Mouse (Mus musculus): ENCODE measurements around the gene Olfr644. TPM values are rescaled to one million over a fixed set of nuclear protein-coding genes. Genes with fewer than 3 reads are reported as not detected.

Olfr644 gene
- polyA plus RNA-seq, 1 experiment from 2014 or later, result not detected

DNA sequence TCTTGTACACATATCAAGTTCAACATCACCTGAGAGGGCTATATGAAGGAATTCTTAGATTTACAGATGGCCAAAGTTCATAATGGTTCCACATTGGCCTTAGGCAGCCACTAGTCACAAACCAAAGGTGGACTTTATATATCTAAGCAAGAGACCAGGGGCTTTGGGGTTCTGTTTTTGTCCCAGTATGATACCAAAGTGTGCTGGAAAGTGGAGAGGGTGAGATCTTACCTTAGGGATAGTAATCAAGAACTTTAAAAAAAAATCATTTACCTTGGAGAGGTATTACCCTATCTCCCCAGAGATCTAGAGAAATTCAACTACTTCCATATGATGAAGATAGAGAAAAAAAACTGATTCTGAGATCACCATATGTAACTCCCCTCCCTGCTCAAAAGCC lies 54.5 kb downstream of the Olfr644 start, which contains the start of gene Olfr639:
Gene Olfr639 (minus strand): TSS at position 101 of the 400 bp plus-strand sequence.
- Histone ChIP-seq H3K4me3 (ENCODE audit: low read depth, low read length) (no peak within 1 kb of the TSS), H3K9ac (ENCODE audit: low read depth, low read length) (no peak within 1 kb of the TSS), H3K9me3 (ENCODE audit: control insufficient read depth) (no peaks in the 10 kb centered on the region), H3K4me2 (replicated peaks; ENCODE audit: low read depth) (no peak within 1 kb of the TSS), H3K4me1 (replicated peaks; ENCODE audit: control insufficient read depth, insufficient read depth, low read length) (no peaks in the 10 kb centered on the region), H3K27ac (ENCODE audit: low read depth, low read length) (no peak within 1 kb of the TSS), H3K36me3 (ENCODE audit: control insufficient read depth, insufficient read depth) (no peaks in the 10 kb centered on the region), H3K27me3 (replicated peaks; ENCODE audit: control insufficient read depth, insufficient read depth, low read length) (no peaks in the 10 kb centered on the region)
- no peak for ATAC-seq
- no peak for TF ChIP-seq CTCF (IDR thresholded peaks at IDR 0.05; ENCODE audit: low read depth)

Other genes starting within 250 kb of the Olfr644 start
- 726 and 1,073 TPM in 2 replicates for gene Hbb-bs, start 243.8 kb downstream of the Olfr644 start, polyA plus RNA-seq (2015; fragmentation: Nextera tagmentation; extraction: Ambion mirVana)
- not detected in 2 replicates for gene Hbb-bh2, start 231.3 kb downstream of the Olfr644 start, polyA plus RNA-seq (2015; fragmentation: Nextera tagmentation; extraction: Ambion mirVana)
- not detected in 2 replicates for gene Hbb-bh1, start 228.7 kb downstream of the Olfr644 start, polyA plus RNA-seq (2015; fragmentation: Nextera tagmentation; extraction: Ambion mirVana)
- 0.52 TPM in 1 of 2 replicates, not detected in the other for gene Hbb-y, start 218.7 kb downstream of the Olfr644 start, polyA plus RNA-seq (2015; fragmentation: Nextera tagmentation; extraction: Ambion mirVana)
- not detected in 2 replicates for gene Olfr66, start 185.6 kb downstream of the Olfr644 start, polyA plus RNA-seq (2015; fragmentation: Nextera tagmentation; extraction: Ambion mirVana)
- not detected in 2 replicates for gene Olfr64, start 177.4 kb downstream of the Olfr644 start, polyA plus RNA-seq (2015; fragmentation: Nextera tagmentation; extraction: Ambion mirVana)
- gene Olfr65, start 168.4 kb downstream of the Olfr644 start, polyA plus RNA-seq (2015; fragmentation: Nextera tagmentation; extraction: Ambion mirVana), result not detected in 2 replicates
- gene Olfr631, start 143.0 kb downstream of the Olfr644 start, polyA plus RNA-seq (2015; fragmentation: Nextera tagmentation; extraction: Ambion mirVana), result not detected in 2 replicates
- not detected in 2 replicates for gene Olfr632, start 137.5 kb downstream of the Olfr644 start, polyA plus RNA-seq (2015; fragmentation: Nextera tagmentation; extraction: Ambion mirVana)
- not detected in 2 replicates for gene Olfr633, start 127.4 kb downstream of the Olfr644 start, polyA plus RNA-seq (2015; fragmentation: Nextera tagmentation; extraction: Ambion mirVana)
- not detected in 2 replicates for gene Olfr635, start 100.7 kb downstream of the Olfr644 start, polyA plus RNA-seq (2015; fragmentation: Nextera tagmentation; extraction: Ambion mirVana)
- gene Olfr638, start 73.1 kb downstream of the Olfr644 start, polyA plus RNA-seq (2015; fragmentation: Nextera tagmentation; extraction: Ambion mirVana), result not detected in 2 replicates
- gene Olfr639, start 54.6 kb downstream of the Olfr644 start, polyA plus RNA-seq (2015; fragmentation: Nextera tagmentation; extraction: Ambion mirVana), result not detected in 2 replicates
- gene Olfr640, start 46.3 kb downstream of the Olfr644 start, polyA plus RNA-seq (2015; fragmentation: Nextera tagmentation; extraction: Ambion mirVana), result not detected in 2 replicates
- gene Olfr641, start 36.4 kb downstream of the Olfr644 start, polyA plus RNA-seq (2015; fragmentation: Nextera tagmentation; extraction: Ambion mirVana), result not detected in 2 replicates
- gene Olfr642, start 19.2 kb downstream of the Olfr644 start, polyA plus RNA-seq (2015; fragmentation: Nextera tagmentation; extraction: Ambion mirVana), result not detected in 2 replicates
- not detected in 2 replicates for gene 4930516K23Rik, start 10.4 kb downstream of the Olfr644 start, polyA plus RNA-seq (2015; fragmentation: Nextera tagmentation; extraction: Ambion mirVana)
- gene Olfr645, start 13.6 kb upstream of the Olfr644 start, polyA plus RNA-seq (2015; fragmentation: Nextera tagmentation; extraction: Ambion mirVana), result not detected in 2 replicates
- gene Olfr646, start 33.0 kb upstream of the Olfr644 start, polyA plus RNA-seq (2015; fragmentation: Nextera tagmentation; extraction: Ambion mirVana), result not detected in 2 replicates
- not detected in 2 replicates for gene Ubqln5, start 58.0 kb upstream of the Olfr644 start, polyA plus RNA-seq (2015; fragmentation: Nextera tagmentation; extraction: Ambion mirVana)
- gene Olfr643, start 65.5 kb upstream of the Olfr644 start, polyA plus RNA-seq (2015; fragmentation: Nextera tagmentation; extraction: Ambion mirVana), result not detected in 2 replicates
- gene Ubqln3, start 71.4 kb upstream of the Olfr644 start, polyA plus RNA-seq (2015; fragmentation: Nextera tagmentation; extraction: Ambion mirVana), result not detected in 2 replicates
- gene Ubqlnl, start 78.7 kb upstream of the Olfr644 start, polyA plus RNA-seq (2015; fragmentation: Nextera tagmentation; extraction: Ambion mirVana), result not detected in 2 replicates
- not detected in 2 replicates for gene Olfm5, start 93.0 kb upstream of the Olfr644 start, polyA plus RNA-seq (2015; fragmentation: Nextera tagmentation; extraction: Ambion mirVana)
- gene Olfr648, start 111.5 kb upstream of the Olfr644 start, polyA plus RNA-seq (2015; fragmentation: Nextera tagmentation; extraction: Ambion mirVana), result 0.08 and 0.09 TPM in 2 replicates
- not detected in 2 replicates for gene Olfr649, start 124.1 kb upstream of the Olfr644 start, polyA plus RNA-seq (2015; fragmentation: Nextera tagmentation; extraction: Ambion mirVana)
- 0.44 and 0.55 TPM in 2 replicates for gene Trim6, start 146.9 kb upstream of the Olfr644 start, polyA plus RNA-seq (2015; fragmentation: Nextera tagmentation; extraction: Ambion mirVana)
- gene Trim34a, start 172.6 kb upstream of the Olfr644 start, polyA plus RNA-seq (2015; fragmentation: Nextera tagmentation; extraction: Ambion mirVana), result 6.0 and 6.2 TPM in 2 replicates
- gene Trim5, start 216.2 kb upstream of the Olfr644 start, polyA plus RNA-seq (2015; fragmentation: Nextera tagmentation; extraction: Ambion mirVana), result 1.6 TPM in 2 replicates
- 23.8 and 26.3 TPM in 2 replicates for gene Trim12a, start 243.6 kb upstream of the Olfr644 start, polyA plus RNA-seq (2015; fragmentation: Nextera tagmentation; extraction: Ambion mirVana)

Measured in intestine, postnatal 0 days (tissue).